Mouse (Mus musculus) stomach, embryonic 15.5 days (tissue): Measurements from ENCODE around the gene Cwc25. TPM values are rescaled to one million over a fixed set of nuclear protein-coding genes. Genes with fewer than 3 reads are reported as not detected.

ENCODE experiments used
- ATAC-seq: fragments of 200-750 bp; cut with Nextera tagmentation; 2 replicates; pipeline ENCODE4 v1.8.0; 2017; ENCODE audit warnings: low read depth, moderate number of reproducible peaks, moderate TSS enrichment; ENCODE audit not compliant: insufficient read depth, low FRiP score
- H3K27ac ChIP-seq: fragments of 300-500 bp; sonication (generic); 2 replicates; pipeline ENCODE4 v1.5.1; 2015; ENCODE audit warnings: mild to moderate bottlenecking, inconsistent platforms
- H3K27me3 ChIP-seq: fragments of 300-500 bp; sonication (generic); replicated peaks from 2 replicates; pipeline ENCODE4 v1.6.1; 2015; ENCODE audit warnings: inconsistent platforms
- H3K36me3 ChIP-seq: fragments of 300-500 bp; sonication (generic); 2 replicates; pipeline ENCODE4 v1.6.1; 2015; ENCODE audit warnings: inconsistent platforms
- H3K4me1 ChIP-seq: fragments of 300-500 bp; sonication (generic); 2 replicates; pipeline ENCODE4 v1.6.1; 2015; ENCODE audit warnings: inconsistent platforms
- H3K4me2 ChIP-seq: fragments of 300-500 bp; sonication (generic); 2 replicates; pipeline ENCODE4 v1.6.1; 2015; ENCODE audit warnings: mild to moderate bottlenecking, inconsistent platforms
- H3K4me3 ChIP-seq: fragments of 300-500 bp; sonication (generic); replicated peaks from 2 replicates; pipeline ENCODE4 v1.5.1; 2015; ENCODE audit warnings: inconsistent platforms
- H3K9ac ChIP-seq: fragments of 300-500 bp; sonication (generic); 2 replicates; pipeline ENCODE4 v1.6.1; 2015; ENCODE audit warnings: inconsistent platforms
- H3K9me3 ChIP-seq: fragments of 300-500 bp; sonication (generic); 2 replicates; pipeline ENCODE4 v1.6.1; 2016; ENCODE audit warnings: inconsistent platforms
- WGBS: fragments of 180-500 bp; shearing (Covaris S2); methylation state at CpG from one replicate; pipeline ENCODE4 v1.1.7; 2015; 5-methylcytosine and 5-hydroxymethylcytosine counted together
- polyA plus RNA-seq: library from polyadenylated mRNA; unstranded; fragments of >200 nt; fragmentation: Nextera tagmentation; extraction: Ambion mirVana; gene quantifications from 2 replicates; pipeline ENCODE4 v1.2.1, GENCODE M21; 2015

The Cwc25 gene
- polyA plus RNA-seq, 1 experiment from 2014 or later: 14.8 TPM

- Histone ChIP-seq H3K4me3 (peak within 1 kb of the TSS; percentile 79), H3K9ac (peak within 1 kb of the TSS; percentile 92), H3K27me3 (no peaks in the 10 kb centered on the region), H3K4me2 (peak within 1 kb of the TSS; percentile 60), H3K27ac (peak within 1 kb of the TSS; percentile 92), H3K9me3 (no peaks in the 10 kb centered on the region), H3K4me1 (peaks cover 13% of the 10 kb centered on the region), H3K36me3 (peaks cover 30% of the 10 kb centered on the region)
- ATAC-seq: peak; percentile 94
- WGBS: under 1% methylated on average over 67 of the region's 67 CpGs
Measured at GRCm38 (mm10) chr11:97781832-97782563, 15.6 kb upstream of the Cwc25 start, which contains the start of gene Rpl23. TSS of gene Rpl23 (minus strand) at chr11:97782437.

- WGBS: 2% methylated on average over 11 of the region's 11 CpGs
- H3K9ac ChIP-seq: peak overlapping the region; percentile 92
Measured at GRCm38 (mm10) chr11:97781478-97781831, 15.1 kb upstream of the Cwc25 start.

GRCm38 (mm10) chr11:97779968-97780701 is 13.8 kb upstream of the Cwc25 start:
- 81% methylated on average over 2 of the region's 2 CpGs for WGBS
- Histone ChIP-seq H3K4me2 (peak overlapping the region; percentile 60), H3K36me3 (peaks cover 36% of the 10 kb centered on the region)

More at GRCm38 (mm10) chr11:97781478-97781831, 15.1 kb upstream of the Cwc25 start:
- Histone ChIP-seq H3K9me3 (no peaks in the 10 kb centered on the region), H3K36me3 (peaks cover 36% of the 10 kb centered on the region), H3K4me1 (peaks cover 13% of the 10 kb centered on the region), H3K27ac (peak overlapping the region; percentile 92; the same call in 1 of the 2 replicates), H3K4me2 (peak overlapping the region; percentile 60), H3K4me3 (peak overlapping the region; percentile 79), H3K27me3 (no peaks in the 10 kb centered on the region)
- no peak for ATAC-seq

DNA sequence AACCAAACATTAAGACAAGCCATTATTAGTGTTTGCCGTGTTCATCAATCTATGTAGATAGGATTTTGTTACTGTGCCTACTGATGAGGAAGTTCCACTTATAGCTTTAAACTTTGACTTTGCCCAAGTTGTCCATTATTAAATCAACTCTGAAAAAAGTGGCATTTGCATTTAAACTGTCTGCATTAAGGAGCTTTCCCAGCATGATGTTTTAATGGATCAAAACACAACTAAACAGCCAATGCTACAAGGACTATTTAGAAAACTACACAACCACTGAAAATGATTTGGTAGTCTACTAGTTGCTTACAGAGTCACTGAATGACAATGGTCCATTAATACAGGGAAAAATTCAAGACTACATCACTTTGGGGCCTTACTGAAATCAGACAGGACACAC is 12.6 kb upstream of the Cwc25 start:
- no peaks in the 10 kb centered on the region for H3K27me3 ChIP-seq
- peaks cover 36% of the 10 kb centered on the region for H3K36me3 ChIP-seq
- no peak overlapping the region for H3K4me3 ChIP-seq
- no peaks in the 10 kb centered on the region for H3K9me3 ChIP-seq
- peaks cover 13% of the 10 kb centered on the region for H3K4me1 ChIP-seq
- 91% methylated on average over 1 of the region's 1 CpGs for WGBS
- H3K9ac ChIP-seq: no peak overlapping the region
- H3K4me2 ChIP-seq: no peak overlapping the region
- no peak for ATAC-seq
- H3K27ac ChIP-seq: no peak overlapping the region

More at GRCm38 (mm10) chr11:97779968-97780701, 13.8 kb upstream of the Cwc25 start:
- peak overlapping the region; percentile 79 for H3K4me3 ChIP-seq
- H3K9ac ChIP-seq: peak overlapping the region; percentile 92; the same call in 1 of the 2 replicates
- no peaks in the 10 kb centered on the region for H3K9me3 ChIP-seq
- no peak overlapping the region for H3K27ac ChIP-seq
- H3K27me3 ChIP-seq: no peaks in the 10 kb centered on the region
- H3K4me1 ChIP-seq: peaks cover 13% of the 10 kb centered on the region
- ATAC-seq: no peak

DNA sequence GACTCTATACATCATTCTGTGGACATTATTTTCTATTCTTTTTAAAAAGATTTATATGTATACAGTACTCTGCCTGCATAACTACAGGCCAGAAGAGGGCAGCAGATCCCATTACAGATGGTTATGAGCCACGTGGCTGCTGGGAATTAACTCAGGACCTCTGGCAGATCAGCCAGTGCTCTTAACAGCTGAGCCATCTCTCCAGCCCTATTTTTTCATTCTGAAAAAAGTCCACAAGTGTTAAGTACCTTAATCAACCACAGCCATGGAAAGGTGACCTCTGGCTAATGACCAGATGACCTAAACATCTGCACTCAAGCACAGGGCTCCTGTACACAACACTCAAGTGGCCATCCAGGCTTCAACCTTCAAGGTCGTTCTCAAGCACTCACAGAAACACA is 10.8 kb upstream of the Cwc25 start:
- WGBS: 49% methylated on average over 2 of the region's 2 CpGs
- no peak for ATAC-seq

DNA sequence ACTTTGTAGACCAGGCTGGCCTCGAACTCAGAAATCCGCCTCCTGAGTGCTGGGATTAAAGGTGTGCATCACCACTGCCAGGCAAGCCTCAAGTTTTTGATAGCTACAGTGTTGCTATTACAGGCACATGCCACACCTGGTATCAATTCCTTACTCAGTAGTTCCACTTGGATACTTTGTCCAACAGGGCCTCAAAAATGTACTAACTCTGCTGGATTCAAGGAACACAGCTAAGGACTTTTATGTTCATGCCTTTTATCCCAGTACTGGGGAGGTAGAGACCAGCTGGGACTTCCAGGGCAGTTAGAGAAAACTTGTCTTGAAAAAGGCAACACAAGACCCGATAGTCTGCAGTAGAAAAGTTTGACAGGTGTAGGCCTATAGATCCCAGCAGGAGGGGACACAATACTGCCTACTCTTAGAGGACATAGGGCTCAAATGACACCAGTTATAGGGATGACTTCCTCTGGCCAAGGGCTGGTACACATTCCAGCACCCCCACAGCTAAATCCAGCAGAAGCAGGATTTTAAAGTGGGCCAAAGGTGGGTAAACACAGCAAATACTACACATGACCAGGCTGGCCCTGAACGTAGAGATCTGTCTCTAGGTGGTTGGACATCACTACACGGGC is 10.3 kb upstream of the Cwc25 start:
- H3K4me3 ChIP-seq: no peak overlapping the region
- ATAC-seq: no peak
- H3K4me1 ChIP-seq: peaks cover 13% of the 10 kb centered on the region
- 60% methylated on average over 5 of the region's 5 CpGs for WGBS
- peaks cover 36% of the 10 kb centered on the region for H3K36me3 ChIP-seq
- no peaks in the 10 kb centered on the region for H3K27me3 ChIP-seq
- H3K9me3 ChIP-seq: no peaks in the 10 kb centered on the region
- H3K27ac ChIP-seq: no peak overlapping the region
- no peak overlapping the region for H3K9ac ChIP-seq
- no peak overlapping the region for H3K4me2 ChIP-seq

More for the DNA sequence above, 10.8 kb upstream of the Cwc25 start:
- H3K27ac ChIP-seq: no peak overlapping the region
- H3K4me2 ChIP-seq: no peak overlapping the region
- H3K4me3 ChIP-seq: no peak overlapping the region
- H3K9me3 ChIP-seq: no peaks in the 10 kb centered on the region
- H3K9ac ChIP-seq: no peak overlapping the region
- peaks cover 36% of the 10 kb centered on the region for H3K36me3 ChIP-seq
- no peaks in the 10 kb centered on the region for H3K27me3 ChIP-seq
- H3K4me1 ChIP-seq: peaks cover 13% of the 10 kb centered on the region

DNA sequence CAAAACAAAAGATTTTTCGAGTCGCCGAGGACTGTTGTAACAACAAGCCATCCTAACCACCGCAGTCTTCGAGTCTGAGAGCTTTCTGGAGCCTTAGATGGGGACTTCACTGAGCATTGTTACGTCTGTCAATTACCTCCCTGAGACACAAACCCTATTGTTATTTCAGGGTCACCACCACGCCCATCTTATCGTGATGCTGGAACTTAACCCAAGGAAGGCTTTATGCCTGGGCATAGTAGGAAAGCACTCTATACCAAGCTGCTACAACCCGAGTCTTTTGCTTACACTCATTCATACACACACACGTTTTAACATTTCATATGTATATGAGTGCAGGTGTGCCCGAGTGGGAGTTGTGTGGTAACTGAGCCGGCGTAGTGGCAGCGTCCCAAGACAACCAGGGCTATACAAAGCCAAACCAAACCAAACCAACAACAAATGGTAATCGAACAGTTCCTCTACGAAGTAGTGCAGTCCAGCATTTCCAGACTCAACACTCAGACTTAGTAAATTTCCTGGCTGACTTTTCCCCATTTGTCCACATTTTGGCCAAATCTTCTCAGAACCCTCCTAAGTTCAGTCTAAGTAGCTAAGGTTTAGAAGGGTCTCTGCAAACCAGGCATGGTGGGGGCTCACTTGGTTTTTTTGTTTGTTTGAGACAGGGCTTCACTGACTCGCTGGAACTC is 9.6 kb upstream of the Cwc25 start, which contains the start of gene 1700001P01Rik:
1700001P01Rik (minus strand) TSS at position 111 of the 689 bp plus-strand sequence.
- H3K9ac ChIP-seq: no peak within 1 kb of the TSS
- no peak for ATAC-seq
- no peak within 1 kb of the TSS for H3K27ac ChIP-seq
- WGBS: 54% methylated on average over 17 of the region's 17 CpGs
- no peak within 1 kb of the TSS for H3K4me3 ChIP-seq
- peaks cover 12% of the 10 kb centered on the region for H3K4me1 ChIP-seq
- H3K36me3 ChIP-seq: peaks cover 36% of the 10 kb centered on the region
- H3K9me3 ChIP-seq: no peaks in the 10 kb centered on the region
- no peak within 1 kb of the TSS for H3K4me2 ChIP-seq
- no peaks in the 10 kb centered on the region for H3K27me3 ChIP-seq

GRCm38 (mm10) chr11:97775186-97775585 is 8.8 kb upstream of the Cwc25 start:
- Histone ChIP-seq H3K4me1 (peaks cover 5% of the 10 kb centered on the region), H3K4me2 (no peak overlapping the region), H3K9ac (no peak overlapping the region), H3K36me3 (peaks cover 32% of the 10 kb centered on the region), H3K4me3 (no peak overlapping the region), H3K27ac (no peak overlapping the region), H3K27me3 (no peaks in the 10 kb centered on the region), H3K9me3 (no peaks in the 10 kb centered on the region)
- WGBS: 65% methylated on average over 13 of the region's 13 CpGs
- no peak for ATAC-seq

DNA sequence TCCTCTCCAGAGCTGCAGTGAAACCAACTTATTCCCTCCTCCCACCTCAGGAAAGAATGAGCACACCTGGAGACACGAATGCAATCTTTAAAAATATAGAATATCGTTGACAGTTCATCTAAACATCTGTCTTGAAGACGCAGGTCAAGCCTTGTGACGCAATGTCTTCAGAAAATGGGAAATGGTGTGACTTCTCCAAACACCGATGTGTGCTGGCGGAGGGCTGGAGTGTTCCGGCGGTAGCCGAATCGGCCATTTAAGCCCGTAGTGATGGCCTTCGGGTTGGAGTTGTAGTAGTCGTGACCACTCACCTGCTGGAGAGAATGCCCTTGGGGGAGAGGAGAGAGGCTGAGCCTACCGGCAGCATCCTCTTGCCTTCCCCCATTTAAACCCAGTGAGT is 5.1 kb upstream of the Cwc25 start:
- Histone ChIP-seq H3K4me2 (no peak overlapping the region), H3K4me1 (no peaks in the 10 kb centered on the region), H3K9ac (no peak overlapping the region), H3K27me3 (no peaks in the 10 kb centered on the region), H3K36me3 (0 out of 2 replicates have a peak, but pooled peaks cover under 1% of the 10 kb centered on the region), H3K27ac (no peak overlapping the region), H3K4me3 (no peak overlapping the region), H3K9me3 (no peaks in the 10 kb centered on the region)
- no peak for ATAC-seq
- WGBS: 72% methylated on average over 14 of the region's 14 CpGs

DNA sequence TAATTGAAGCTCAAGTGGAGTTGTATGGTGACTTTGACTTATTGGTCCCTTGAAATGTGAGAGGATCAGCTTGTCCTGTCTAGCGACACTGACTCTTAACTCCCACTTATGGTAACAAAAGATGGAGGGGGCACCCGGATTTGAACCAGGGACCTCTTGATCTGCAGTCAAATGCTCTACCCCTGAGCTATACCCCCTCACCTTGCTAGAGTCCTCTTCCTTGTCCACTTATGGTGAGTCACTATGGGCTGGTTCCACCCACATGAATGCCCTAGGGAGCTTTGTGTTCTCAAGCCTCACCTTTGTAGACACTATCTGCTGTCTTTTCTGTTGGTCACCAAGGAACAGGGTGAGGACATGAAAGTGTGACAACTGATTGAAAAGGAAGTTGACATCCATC is 3.3 kb upstream of the Cwc25 start:
- no peaks in the 10 kb centered on the region for H3K9me3 ChIP-seq
- H3K27ac ChIP-seq: no peak overlapping the region
- H3K9ac ChIP-seq: no peak overlapping the region
- H3K4me3 ChIP-seq: no peak overlapping the region
- H3K36me3 ChIP-seq: no peaks in the 10 kb centered on the region
- 26% methylated on average over 2 of the region's 2 CpGs for WGBS
- H3K4me1 ChIP-seq: peaks cover 8% of the 10 kb centered on the region
- H3K4me2 ChIP-seq: no peak overlapping the region
- no peaks in the 10 kb centered on the region for H3K27me3 ChIP-seq
- ATAC-seq: peak; percentile 53; the same call in 1 of the 2 replicates

DNA sequence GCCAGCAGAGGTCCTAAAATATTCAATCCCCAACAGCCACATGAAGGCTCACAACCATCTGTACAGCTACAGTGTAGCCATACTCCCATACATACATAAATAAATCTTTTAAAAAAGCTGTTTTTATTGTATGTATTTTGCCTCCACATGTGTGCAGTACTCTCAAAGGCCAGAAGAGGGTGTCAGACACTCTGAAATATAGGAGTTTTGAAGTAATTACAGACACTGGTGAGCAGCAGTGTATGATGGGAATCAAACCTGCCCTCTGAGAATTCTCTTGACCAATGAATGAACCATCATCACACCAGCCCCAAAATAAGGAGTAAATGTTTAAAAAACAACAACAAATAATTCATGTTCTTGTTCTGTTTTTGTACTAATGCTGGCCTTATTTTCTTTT is 4.7 kb downstream of the Cwc25 start:
- H3K4me3 ChIP-seq: no peak overlapping the region
- no peaks in the 10 kb centered on the region for H3K9me3 ChIP-seq
- peaks cover 29% of the 10 kb centered on the region for H3K36me3 ChIP-seq
- H3K27ac ChIP-seq: no peak overlapping the region
- ATAC-seq: no peak
- no peaks in the 10 kb centered on the region for H3K27me3 ChIP-seq
- peaks cover 8% of the 10 kb centered on the region for H3K4me1 ChIP-seq
- no peak overlapping the region for H3K9ac ChIP-seq
- no peak overlapping the region for H3K4me2 ChIP-seq
